Mouse (Mus musculus): Measurements from ENCODE around the gene Acaca. TPM values are rescaled to one million over a fixed set of nuclear protein-coding genes. Genes with fewer than 3 reads are reported as not detected.
"Not testable (repeated sequence)": the region's sequence is repeated elsewhere in the genome, so short reads cannot be mapped to it uniquely, and the experiment has no call there.

The Acaca gene
- polyA plus RNA-seq, 1 experiment from 2014 or later = 21.8 TPM

DNA sequence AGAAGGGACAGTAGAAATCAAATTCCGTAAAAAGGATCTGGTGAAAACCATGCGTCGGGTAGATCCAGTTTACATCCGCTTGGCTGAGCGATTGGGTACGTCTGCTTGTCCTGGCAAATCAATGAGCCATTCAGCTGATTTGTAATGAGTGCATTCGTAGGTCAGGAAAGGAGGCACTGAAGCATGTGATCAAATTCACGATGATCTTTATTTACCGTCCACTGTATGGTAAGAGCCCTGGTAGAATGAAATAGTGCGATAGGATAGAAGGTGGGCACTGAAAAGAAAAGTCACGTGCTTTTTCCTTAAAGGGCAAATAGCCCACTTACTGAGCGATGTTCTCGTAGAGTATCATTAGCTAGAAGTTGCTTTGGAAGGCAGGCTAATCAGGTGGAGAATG is 253.0 kb downstream of the Acaca start:
- H3K9me3 ChIP-seq (ENCODE audit: control insufficient read depth, low read length) = no peaks in the 10 kb centered on the region
- no peaks in the 10 kb centered on the region for H3K4me1 ChIP-seq (ENCODE audit: control insufficient read depth, insufficient read depth, low read length)
- H3K9ac ChIP-seq (ENCODE audit: low read length) = no peak overlapping the region
- DNase-seq (ENCODE audit: low spot score) (no peak), ATAC-seq (ENCODE audit: insufficient number of reproducible peaks, low FRiP score, low TSS enrichment, low read depth) (no peak)
- no peak overlapping the region for H3K27ac ChIP-seq (replicated peaks; ENCODE audit: low read depth, low read length)
- 93% methylated on average over 13 of the region's 13 CpGs for WGBS
- no peak overlapping the region for H3K4me2 ChIP-seq (ENCODE audit: low read depth, severe bottlenecking)
- H3K36me3 ChIP-seq (ENCODE audit: control insufficient read depth, insufficient read depth, low read length) = 0 out of 2 replicates have a peak, but pooled peaks cover 2% of the 10 kb centered on the region
- no peak overlapping the region for H3K4me3 ChIP-seq (ENCODE audit: low read depth, low read length)
- no peaks in the 10 kb centered on the region for H3K27me3 ChIP-seq (ENCODE audit: control insufficient read depth, insufficient read depth, low read length)

DNA sequence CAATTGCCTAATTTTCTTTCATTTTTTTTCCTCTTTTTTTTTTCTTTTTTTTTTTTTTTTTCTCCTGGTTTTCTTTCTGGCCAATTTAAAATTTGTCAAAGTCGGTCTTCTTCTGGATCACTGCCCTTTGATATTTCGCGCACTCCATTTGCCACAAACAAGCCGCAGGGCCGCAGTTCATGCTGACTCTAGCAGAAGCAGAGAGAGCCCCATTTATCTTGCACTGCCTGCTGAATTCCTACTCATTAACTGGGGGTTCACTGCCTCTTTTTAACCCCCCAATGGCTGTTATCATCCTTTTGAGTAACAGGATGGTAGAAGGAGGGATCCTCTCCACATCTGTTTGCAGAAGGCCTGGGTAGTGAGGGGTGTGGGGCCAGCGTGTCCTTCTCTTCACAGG is 254.4 kb downstream of the Acaca start:
- Histone ChIP-seq H3K27ac (replicated peaks; ENCODE audit: low read depth, low read length) (no peak overlapping the region), H3K4me2 (ENCODE audit: low read depth, severe bottlenecking) (no peak overlapping the region), H3K4me1 (ENCODE audit: control insufficient read depth, insufficient read depth, low read length) (no peaks in the 10 kb centered on the region), H3K9me3 (ENCODE audit: control insufficient read depth, low read length) (no peaks in the 10 kb centered on the region), H3K36me3 (ENCODE audit: control insufficient read depth, insufficient read depth, low read length) (0 out of 2 replicates have a peak, but pooled peaks cover 2% of the 10 kb centered on the region), H3K27me3 (ENCODE audit: control insufficient read depth, insufficient read depth, low read length) (no peaks in the 10 kb centered on the region), H3K4me3 (ENCODE audit: low read depth, low read length) (no peak overlapping the region), H3K9ac (ENCODE audit: low read length) (no peak overlapping the region)
- 91% methylated on average over 6 of the region's 6 CpGs for WGBS
- ATAC-seq (ENCODE audit: insufficient number of reproducible peaks, low FRiP score, low TSS enrichment, low read depth) (no peak), DNase-seq (ENCODE audit: low spot score) (no peak)

DNA sequence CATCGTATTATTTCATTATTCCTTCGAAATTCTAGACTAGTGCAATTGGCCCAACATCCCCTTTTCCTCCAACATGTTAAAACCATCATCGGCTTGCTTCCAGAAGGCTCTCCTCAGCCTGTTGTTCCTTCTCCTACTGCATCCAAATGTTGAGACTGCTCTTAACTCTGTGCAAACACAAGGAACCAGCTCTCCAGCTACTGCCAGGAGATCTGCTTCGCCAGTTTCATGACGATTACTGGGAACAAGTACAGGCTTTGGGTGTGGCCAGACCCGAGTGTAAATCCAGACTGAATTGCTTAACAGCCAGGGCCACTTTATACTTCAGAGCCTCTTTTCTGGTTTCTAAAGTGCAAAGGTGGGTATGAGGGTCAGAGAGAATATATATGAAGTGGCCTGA is 259.9 kb downstream of the Acaca start:
- Histone ChIP-seq H3K4me2 (ENCODE audit: low read depth, severe bottlenecking) (no peak overlapping the region), H3K9ac (ENCODE audit: low read length) (no peak overlapping the region), H3K27ac (replicated peaks; ENCODE audit: low read depth, low read length) (no peak overlapping the region), H3K4me1 (ENCODE audit: control insufficient read depth, insufficient read depth, low read length) (no peaks in the 10 kb centered on the region), H3K36me3 (ENCODE audit: control insufficient read depth, insufficient read depth, low read length) (no peaks in the 10 kb centered on the region), H3K4me3 (ENCODE audit: low read depth, low read length) (no peak overlapping the region), H3K27me3 (ENCODE audit: control insufficient read depth, insufficient read depth, low read length) (no peaks in the 10 kb centered on the region), H3K9me3 (ENCODE audit: control insufficient read depth, low read length) (no peaks in the 10 kb centered on the region)
- 84% methylated on average over 6 of the region's 6 CpGs for WGBS
- ATAC-seq (ENCODE audit: insufficient number of reproducible peaks, low FRiP score, low TSS enrichment, low read depth) = no peak
- no peak for DNase-seq (ENCODE audit: low spot score)

DNA sequence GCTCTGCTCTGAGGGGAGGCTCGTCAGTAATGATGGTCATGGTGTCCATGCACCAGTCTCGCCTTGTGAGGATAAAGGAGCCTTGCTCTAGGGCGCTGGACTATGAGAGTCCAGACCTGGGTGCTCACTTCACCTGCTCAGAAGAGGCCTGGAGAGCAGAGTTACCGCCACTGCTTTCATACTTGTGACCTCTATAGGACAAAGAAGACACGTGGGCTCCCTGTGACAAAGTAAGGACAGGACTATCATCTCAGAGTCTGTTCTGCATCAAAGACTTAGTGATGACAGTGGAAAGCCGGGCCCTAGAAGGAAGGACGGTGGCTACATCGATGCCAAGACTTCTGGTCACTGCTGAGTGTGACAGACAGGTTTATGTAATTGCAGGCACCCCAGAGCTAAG is 261.7 kb downstream of the Acaca start:
- H3K36me3 ChIP-seq (ENCODE audit: control insufficient read depth, insufficient read depth, low read length) = no peaks in the 10 kb centered on the region
- H3K4me2 ChIP-seq (ENCODE audit: low read depth, severe bottlenecking) = no peak overlapping the region
- H3K27ac ChIP-seq (replicated peaks; ENCODE audit: low read depth, low read length) = no peak overlapping the region

DNA sequence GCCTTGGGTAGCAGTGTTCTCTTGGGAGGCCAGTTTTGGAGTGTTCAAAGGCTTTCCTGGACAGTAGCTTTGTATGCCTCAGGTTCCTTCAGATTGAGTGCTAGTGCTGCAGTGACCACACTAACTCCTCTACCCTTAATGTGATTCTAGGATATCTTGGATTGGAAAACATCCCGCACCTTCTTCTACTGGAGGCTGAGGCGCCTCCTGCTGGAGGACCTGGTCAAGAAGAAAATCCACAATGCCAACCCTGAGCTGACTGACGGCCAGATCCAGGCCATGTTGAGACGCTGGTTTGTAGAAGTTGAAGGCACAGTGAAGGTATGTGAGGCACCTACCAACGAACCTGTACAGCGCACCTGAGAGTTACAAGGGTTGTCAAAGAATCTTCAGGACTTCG is 262.6 kb downstream of the Acaca start:
- H3K27ac ChIP-seq (replicated peaks; ENCODE audit: low read depth, low read length); H3K4me3 ChIP-seq (ENCODE audit: low read depth, low read length); ATAC-seq (ENCODE audit: insufficient number of reproducible peaks, low FRiP score, low TSS enrichment, low read depth); H3K36me3 ChIP-seq (ENCODE audit: control insufficient read depth, insufficient read depth, low read length); H3K27me3 ChIP-seq (ENCODE audit: control insufficient read depth, insufficient read depth, low read length); H3K4me2 ChIP-seq (ENCODE audit: low read depth, severe bottlenecking); DNase-seq (ENCODE audit: low spot score); H3K9me3 ChIP-seq (ENCODE audit: control insufficient read depth, low read length); H3K9ac ChIP-seq (ENCODE audit: low read length); H3K4me1 ChIP-seq (ENCODE audit: control insufficient read depth, insufficient read depth, low read length): not testable (repeated sequence)
- 86% methylated on average over 7 of the region's 7 CpGs for WGBS

More for the DNA sequence above, 261.7 kb downstream of the Acaca start:
- Histone ChIP-seq H3K9me3 (ENCODE audit: control insufficient read depth, low read length) (no peaks in the 10 kb centered on the region), H3K9ac (ENCODE audit: low read length) (no peak overlapping the region), H3K4me3 (ENCODE audit: low read depth, low read length) (no peak overlapping the region), H3K27me3 (ENCODE audit: control insufficient read depth, insufficient read depth, low read length) (no peaks in the 10 kb centered on the region), H3K4me1 (ENCODE audit: control insufficient read depth, insufficient read depth, low read length) (no peaks in the 10 kb centered on the region)
- ATAC-seq (ENCODE audit: insufficient number of reproducible peaks, low FRiP score, low TSS enrichment, low read depth) = no peak
- no peak for DNase-seq (ENCODE audit: low spot score)
- WGBS = 84% methylated on average over 8 of the region's 8 CpGs

DNA sequence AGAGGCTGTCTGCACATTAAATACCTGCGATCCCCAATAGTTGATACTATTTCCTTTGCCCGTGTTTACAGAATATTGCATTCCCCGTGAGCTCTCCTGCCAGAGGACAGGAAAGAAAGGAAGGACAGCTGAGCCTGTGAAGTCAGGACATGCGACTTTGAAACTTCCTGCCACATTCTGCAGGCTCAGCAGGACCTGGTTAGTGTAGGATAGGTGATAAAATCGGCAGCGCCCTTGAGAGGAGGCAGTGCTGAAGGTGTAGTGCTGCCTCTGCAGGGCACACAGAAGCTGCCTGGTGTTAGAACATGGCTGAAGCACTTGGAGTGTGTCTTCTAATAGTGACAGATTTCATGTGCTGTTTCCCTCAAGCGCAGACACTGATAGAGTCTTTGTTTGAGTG is 264.1 kb downstream of the Acaca start:
- Histone ChIP-seq H3K36me3 (ENCODE audit: control insufficient read depth, insufficient read depth, low read length) (no peaks in the 10 kb centered on the region), H3K9ac (ENCODE audit: low read length) (no peak overlapping the region), H3K27ac (replicated peaks; ENCODE audit: low read depth, low read length) (no peak overlapping the region), H3K4me1 (ENCODE audit: control insufficient read depth, insufficient read depth, low read length) (no peaks in the 10 kb centered on the region), H3K4me3 (ENCODE audit: low read depth, low read length) (no peak overlapping the region), H3K27me3 (ENCODE audit: control insufficient read depth, insufficient read depth, low read length) (no peaks in the 10 kb centered on the region), H3K9me3 (ENCODE audit: control insufficient read depth, low read length) (no peaks in the 10 kb centered on the region), H3K4me2 (ENCODE audit: low read depth, severe bottlenecking) (no peak overlapping the region)
- DNase-seq (ENCODE audit: low spot score) = no peak
- ATAC-seq (ENCODE audit: insufficient number of reproducible peaks, low FRiP score, low TSS enrichment, low read depth) = no peak
- WGBS = 59% methylated on average over 7 of the region's 7 CpGs

DNA sequence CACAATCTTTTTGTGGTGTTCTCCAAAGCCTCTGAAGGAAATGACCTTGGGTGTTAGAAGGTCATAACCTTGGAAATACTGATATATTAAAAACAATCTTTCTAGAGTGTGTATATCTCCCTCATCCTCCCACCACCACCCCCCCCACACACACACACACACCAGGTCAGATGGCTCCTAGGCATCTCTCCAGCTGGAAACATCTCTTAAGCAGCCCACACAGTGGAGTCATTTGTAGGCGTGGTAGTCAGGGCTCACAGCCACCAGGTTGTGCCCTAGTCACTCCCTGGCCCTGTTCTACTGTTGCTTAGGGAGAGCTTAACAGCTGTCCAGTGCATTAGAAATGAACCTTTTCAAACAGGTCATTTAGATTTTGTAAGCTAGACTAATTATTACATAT is 265.5 kb downstream of the Acaca start:
- no peak for DNase-seq (ENCODE audit: low spot score)
- 88% methylated on average over 1 of the region's 1 CpGs for WGBS
- Histone ChIP-seq H3K36me3 (ENCODE audit: control insufficient read depth, insufficient read depth, low read length) (no peaks in the 10 kb centered on the region), H3K9ac (ENCODE audit: low read length) (no peak overlapping the region), H3K4me1 (ENCODE audit: control insufficient read depth, insufficient read depth, low read length) (no peaks in the 10 kb centered on the region), H3K27me3 (ENCODE audit: control insufficient read depth, insufficient read depth, low read length) (no peaks in the 10 kb centered on the region), H3K4me2 (ENCODE audit: low read depth, severe bottlenecking) (no peak overlapping the region), H3K9me3 (ENCODE audit: control insufficient read depth, low read length) (no peaks in the 10 kb centered on the region), H3K27ac (replicated peaks; ENCODE audit: low read depth, low read length) (no peak overlapping the region), H3K4me3 (ENCODE audit: low read depth, low read length) (no peak overlapping the region)
- ATAC-seq (ENCODE audit: insufficient number of reproducible peaks, low FRiP score, low TSS enrichment, low read depth) = no peak

DNA sequence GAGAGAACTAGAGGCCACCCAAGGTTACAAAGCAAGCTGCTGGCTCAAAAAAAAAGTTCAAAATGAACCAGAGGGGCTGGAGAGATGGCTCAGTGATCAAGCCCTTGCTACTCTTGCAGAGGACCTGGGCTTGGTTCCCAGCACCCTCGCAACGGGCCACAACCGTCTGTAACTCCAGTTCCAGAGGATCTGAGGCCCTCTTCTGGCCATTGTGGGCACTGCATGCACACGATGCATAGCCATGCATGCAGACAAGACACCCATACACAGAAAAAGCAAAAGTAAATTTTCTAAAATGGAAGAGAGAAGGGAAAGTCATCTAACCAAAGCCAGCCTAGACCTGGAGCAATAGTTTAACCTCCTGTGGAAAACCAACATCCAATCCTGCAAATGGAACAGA is 277.3 kb downstream of the Acaca start:
- Histone ChIP-seq H3K27ac (replicated peaks; ENCODE audit: low read depth, low read length) (no peak overlapping the region), H3K9me3 (ENCODE audit: control insufficient read depth, low read length) (peaks cover 4% of the 10 kb centered on the region), H3K9ac (ENCODE audit: low read length) (no peak overlapping the region), H3K27me3 (ENCODE audit: control insufficient read depth, insufficient read depth, low read length) (no peaks in the 10 kb centered on the region), H3K4me3 (ENCODE audit: low read depth, low read length) (no peak overlapping the region), H3K4me2 (ENCODE audit: low read depth, severe bottlenecking) (no peak overlapping the region), H3K4me1 (ENCODE audit: control insufficient read depth, insufficient read depth, low read length) (peaks cover 2% of the 10 kb centered on the region; the same call in 1 of the 2 replicates), H3K36me3 (ENCODE audit: control insufficient read depth, insufficient read depth, low read length) (no peaks in the 10 kb centered on the region)
- 96% methylated on average over 4 of the region's 4 CpGs for WGBS
- ATAC-seq (ENCODE audit: insufficient number of reproducible peaks, low FRiP score, low TSS enrichment, low read depth) (no peak), DNase-seq (ENCODE audit: low spot score) (no peak)

DNA sequence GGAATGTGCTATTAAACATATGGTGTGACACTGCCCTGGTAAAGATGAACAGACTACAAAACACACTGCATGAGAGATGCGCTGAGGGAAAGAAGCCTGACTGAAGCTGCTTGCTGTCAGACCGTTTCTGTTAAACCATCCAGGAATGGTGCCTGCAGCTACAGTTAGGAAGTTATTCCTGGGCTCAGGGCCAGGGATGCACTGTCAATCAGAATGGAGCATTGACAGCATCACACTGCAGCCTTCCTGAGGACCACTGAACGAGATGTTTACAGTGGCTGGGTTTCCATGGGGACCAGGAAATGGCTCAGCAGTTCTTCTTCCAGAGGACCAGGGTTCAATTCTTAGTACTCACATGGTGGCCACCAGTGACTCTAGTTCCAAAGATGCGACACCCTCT is 280.9 kb downstream of the Acaca start:
- Histone ChIP-seq H3K9me3 (ENCODE audit: control insufficient read depth, low read length) (peaks cover 4% of the 10 kb centered on the region), H3K4me3 (ENCODE audit: low read depth, low read length) (no peak overlapping the region), H3K4me1 (ENCODE audit: control insufficient read depth, insufficient read depth, low read length) (peaks cover 12% of the 10 kb centered on the region), H3K36me3 (ENCODE audit: control insufficient read depth, insufficient read depth, low read length) (no peaks in the 10 kb centered on the region), H3K27ac (replicated peaks; ENCODE audit: low read depth, low read length) (no peak overlapping the region), H3K4me2 (ENCODE audit: low read depth, severe bottlenecking) (no peak overlapping the region), H3K9ac (ENCODE audit: low read length) (no peak overlapping the region), H3K27me3 (ENCODE audit: control insufficient read depth, insufficient read depth, low read length) (no peaks in the 10 kb centered on the region)
- DNase-seq (ENCODE audit: low spot score) = peak; percentile 18
- ATAC-seq (ENCODE audit: insufficient number of reproducible peaks, low FRiP score, low TSS enrichment, low read depth) = no peak
- WGBS = 77% methylated on average over 4 of the region's 4 CpGs

Measured in limb, embryonic 11.5 days (tissue).